Mouse (Mus musculus) retina, postnatal 1 day (tissue): ENCODE results near the gene Poc1b.
A peak's percentile ranks its signal among the peaks of the same experiment; 100 is the strongest.

ENCODE experiments used
- DNase-seq: peaks from one replicate; pipeline ENCODE4 v3.0.0-alpha.2; 2012

Gene Poc1b

DNA sequence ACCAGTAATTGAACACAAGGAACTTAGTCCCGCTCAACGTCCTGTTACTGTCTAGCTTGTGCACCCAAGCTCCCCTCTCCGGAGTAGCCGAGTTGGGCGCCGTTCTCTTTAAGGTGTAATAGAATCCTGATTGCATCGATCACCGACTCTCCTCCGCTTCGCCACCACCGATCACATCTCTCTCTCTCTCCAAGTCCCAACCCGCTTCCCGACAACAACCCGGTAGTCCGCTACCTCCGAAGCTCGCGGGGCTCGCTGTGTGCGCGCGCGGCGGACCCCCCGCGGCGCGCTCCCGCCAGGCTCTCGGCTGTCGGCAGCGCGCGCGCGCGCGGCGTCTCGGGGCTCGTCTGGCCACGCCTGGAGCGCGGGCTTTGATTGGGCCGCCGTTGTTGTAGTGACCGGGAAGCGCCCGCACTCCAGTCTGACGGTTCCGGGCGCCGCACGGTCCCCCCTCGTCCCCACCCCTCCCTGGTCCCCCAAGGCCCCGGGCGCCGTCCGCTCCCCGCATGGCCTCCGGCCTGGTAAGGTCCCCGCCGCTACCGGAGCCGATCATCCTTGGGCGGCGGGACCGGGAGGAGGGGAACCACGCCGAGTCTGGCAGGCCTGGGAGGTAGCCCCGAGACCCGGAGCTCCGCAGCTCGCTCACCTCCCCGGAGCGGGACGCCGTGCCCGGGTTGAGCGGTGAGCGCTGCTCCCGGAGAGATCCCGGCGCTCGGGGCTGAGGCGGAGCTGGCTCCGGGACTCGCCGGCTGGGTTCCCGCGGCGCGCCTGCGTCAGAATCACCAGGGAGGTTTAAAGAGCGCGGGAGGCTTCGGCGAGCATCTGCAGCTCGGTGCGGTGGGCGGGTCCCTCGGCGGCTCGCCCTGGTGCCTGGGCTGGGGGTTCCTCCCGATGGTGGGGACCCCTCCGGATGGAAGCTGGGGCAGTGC, at the start of gene Poc1b:
Poc1b (plus strand) TSS at position 334 of the 929 bp plus-strand sequence.
- DNase-seq = peak; percentile 93

DNA sequence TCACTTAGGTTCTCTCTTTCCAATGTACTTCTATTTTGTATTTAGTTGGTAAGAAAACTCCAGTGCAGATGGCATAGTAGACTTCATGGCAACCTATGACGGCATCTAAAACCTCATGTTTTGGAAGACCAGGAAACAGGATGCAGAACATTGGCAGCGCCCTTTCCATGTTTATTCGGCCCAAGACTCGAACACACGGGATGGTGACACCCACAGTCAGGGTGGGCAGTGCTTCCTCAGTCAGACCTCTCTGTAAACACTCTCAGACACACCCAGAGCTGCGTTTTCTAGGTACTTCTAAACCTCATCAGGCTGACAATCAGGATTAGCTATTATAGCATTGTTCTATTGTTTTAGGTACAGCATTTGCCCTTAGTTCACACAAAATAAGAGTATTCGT, 46.2 kb upstream of the Poc1b start:
- no peak for DNase-seq

DNA sequence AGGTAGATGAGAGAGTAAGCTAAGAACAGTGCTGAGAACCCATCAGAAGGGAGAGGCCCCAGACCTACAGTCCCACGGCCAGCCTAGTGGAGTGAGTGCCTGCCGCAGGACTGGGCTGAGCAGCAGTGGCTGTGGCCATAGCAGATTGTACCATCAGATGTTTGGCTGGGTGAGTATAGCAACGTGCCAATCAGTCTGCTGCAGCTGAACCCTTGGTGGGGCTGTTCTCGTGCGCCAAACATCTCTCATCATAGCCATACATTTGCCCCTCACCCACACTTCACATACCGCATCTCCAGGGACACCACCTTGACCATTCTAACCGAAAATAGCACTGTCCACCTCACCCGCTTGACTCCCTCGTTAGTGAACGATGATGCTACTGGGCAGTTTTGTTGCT, 45.4 kb upstream of the Poc1b start:
- DNase-seq = no peak

DNA sequence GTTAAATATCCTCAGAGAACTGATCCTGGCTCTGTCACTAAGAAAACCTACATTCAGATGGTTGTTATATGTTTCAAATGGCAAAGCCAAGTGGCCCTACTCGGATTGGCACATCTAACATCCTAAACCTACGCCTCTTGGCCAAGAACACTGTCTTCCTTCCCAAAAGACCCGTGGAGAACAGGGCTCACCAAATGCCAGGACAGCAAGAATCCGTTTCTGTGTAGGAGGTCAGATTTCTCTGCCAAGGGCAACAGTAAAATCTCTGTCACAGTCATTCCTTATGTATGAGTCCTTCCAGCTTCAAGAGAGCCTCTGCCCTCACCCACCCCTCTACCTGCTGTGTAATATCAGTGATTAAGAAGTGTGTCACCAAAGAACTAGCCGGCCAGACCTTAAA, 44.3 kb upstream of the Poc1b start:
- no peak for DNase-seq

DNA sequence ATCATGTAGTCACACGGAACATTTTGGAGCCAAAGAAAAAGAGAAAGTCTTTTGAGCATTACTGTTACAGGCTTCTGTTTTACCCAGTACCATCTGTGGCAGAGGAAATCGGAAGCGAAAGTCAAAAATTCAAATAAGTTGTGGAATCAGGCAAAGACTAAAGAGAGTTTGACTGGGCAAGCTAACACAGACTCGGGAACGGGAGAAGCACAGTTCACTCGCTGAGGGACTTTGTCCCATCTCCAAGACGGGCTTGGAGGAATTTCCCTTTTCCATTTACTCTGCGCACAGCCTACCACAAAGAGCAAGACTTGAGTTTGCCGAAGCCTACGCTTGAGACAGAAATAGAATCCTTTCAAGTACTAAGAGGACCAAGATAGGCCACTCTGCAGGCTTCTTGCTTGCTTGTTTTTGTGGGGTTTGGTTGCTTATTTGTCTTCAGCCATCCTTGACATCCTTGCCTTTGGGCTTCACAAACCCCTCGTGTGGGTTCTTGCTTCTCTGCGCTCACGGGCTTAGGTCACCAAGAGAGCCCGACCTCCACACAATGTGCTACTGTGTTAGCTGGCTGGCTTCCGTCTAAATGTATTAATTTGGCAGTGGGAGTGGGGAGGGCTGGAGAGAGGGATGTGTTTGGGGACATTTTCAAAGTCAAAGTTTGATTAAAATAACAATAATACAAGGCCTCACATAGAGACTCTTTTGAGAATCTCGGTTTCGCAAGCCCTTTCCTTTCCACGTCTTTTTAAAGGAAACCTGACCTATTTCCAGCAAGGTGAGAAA, 30.5 kb upstream of the Poc1b start:
- no peak for DNase-seq

DNA sequence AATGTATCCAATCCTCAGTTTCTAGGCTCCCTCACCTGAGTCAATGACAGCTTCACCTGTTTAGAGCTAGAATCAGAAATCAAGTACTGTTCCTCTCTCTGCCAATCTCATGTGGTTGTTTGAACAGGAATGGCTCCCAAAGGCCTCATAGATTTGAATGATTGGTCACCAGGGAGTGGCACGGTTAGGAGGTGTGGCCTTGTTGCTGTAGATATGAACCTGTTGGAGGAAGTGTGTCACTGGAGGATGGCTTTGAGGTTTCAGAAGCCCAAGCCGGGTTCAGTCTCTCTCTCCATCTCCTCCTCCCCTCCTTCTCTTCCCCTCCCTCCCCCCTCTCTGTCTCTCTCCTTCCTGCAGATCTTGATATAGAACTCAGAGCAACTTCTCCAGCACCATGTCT, 28.2 kb upstream of the Poc1b start:
- no peak for DNase-seq

DNA sequence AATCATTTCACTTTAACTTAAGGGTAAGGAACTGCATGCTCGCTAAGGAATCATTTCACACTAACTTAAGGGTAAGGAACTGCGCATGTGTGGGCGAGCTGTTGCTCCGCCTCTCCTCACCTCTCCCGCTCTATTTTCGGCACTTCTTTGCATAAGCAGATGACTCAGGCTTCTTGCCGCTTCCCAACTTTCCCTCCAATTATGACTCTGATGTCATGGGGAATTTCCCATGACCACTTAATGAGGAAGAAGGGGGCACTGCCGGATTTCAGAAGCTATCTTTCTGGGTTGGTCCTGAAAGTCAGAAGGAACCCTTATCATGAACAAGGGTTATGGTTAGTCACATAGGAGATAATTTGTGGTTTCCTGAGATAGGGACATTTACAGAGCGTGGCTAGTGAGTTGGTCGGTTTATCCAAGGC, 25.3 kb upstream of the Poc1b start:
- DNase-seq = no peak

DNA sequence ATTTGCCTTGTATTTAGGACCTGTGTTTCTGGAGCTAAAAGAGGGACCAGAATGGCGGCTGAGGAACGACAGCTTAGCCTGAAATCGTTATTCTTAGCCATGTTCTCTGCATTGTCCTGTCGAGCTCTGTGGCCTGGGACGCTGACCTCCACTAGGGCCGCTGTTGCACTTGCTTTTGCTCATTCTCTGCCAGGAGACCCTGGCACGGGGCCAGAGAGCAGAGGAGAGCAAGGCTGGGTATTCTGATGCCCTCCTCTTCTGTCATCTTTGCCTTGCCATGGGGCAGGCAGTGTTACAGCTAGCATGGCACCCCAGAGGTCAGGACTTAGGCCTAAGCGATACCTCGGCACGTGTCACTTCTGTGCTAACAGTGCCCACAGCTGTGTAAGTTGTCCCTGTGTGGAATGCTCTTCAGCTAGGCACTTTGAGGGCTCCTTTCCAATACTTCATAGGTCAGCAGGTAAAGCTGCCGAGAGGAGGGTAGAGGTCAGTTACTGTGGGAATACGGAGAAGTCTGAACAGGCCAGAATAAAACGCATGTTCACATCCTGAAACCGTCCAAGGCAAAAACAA, 23.3 kb upstream of the Poc1b start:
- DNase-seq = peak; percentile 45

DNA sequence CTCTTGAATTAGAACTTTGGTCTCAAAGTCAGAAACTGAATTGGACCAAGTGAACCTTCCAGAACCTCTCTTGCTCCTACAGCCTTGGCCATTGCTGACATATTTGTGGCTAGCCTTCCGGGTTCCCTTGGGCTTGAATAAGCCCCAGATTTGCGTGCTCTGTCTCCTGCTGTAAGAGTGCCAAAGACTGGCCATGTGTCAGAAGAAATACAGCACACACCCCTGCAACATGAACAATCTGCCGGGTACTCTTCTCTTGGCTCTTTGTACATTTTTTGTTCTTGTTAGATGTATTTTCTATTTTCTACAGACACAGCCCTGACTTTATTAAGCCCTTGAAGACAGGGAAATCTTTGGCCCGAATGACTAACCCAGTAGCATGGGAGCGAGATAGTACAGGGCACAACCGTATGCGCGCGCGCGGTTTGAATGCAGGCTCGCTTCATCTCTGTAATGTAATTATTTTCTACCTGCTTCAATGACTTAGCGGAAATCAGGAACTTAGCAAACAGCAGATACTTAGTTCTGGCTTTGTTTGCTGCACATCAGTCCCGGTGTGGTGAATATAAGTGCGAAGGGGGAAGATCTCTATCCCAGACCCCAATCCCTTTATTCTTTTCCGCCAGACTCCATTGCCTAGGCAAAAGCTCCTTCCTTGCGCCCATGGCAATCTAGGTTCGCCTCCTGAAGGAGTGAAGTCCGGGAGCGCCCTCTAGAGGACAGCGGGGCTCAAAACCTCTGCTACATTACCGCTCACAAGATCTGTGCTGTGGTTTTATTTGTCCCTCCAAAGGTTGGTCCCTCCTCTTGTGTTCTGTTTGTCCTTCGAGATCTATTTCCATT, 22.2 kb upstream of the Poc1b start:
- DNase-seq = peak; percentile 91

DNA sequence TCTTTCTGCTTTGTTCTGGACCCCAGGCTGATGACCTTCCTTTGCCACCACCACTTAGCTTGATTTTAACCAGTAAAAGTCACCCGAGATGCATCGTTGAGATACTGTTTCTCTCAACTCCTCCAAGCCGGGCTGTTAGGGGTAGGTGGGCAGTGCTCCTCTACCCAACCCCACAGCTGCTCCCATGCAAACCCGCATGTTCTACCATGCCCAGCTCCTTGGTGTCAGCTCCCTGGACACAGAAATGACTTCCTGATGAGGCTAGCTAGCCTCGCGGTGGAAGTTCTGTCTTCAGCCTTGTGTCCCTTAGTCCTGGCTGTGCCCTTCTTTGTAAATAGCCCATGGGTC, 21.6 kb upstream of the Poc1b start:
- DNase-seq = no peak

DNA sequence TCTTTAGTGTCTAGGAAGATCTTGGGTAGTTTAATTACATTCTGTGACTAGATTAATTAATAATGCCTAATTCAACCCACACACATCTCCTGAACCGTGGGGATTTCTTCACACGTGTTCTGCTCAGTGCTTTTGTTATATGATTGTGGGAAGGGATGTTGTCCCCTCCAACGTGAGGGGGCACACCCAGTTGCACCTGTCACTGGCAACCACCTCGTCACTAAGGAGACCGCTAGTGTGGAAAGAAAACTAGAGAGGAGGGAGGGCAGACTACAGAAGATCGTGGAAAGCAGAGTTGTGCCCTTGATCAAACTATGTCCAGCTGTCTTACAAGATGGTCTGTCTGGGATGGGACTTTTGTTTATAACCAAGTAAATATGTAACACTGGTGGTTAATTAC, 20.8 kb upstream of the Poc1b start:
- no peak for DNase-seq

DNA sequence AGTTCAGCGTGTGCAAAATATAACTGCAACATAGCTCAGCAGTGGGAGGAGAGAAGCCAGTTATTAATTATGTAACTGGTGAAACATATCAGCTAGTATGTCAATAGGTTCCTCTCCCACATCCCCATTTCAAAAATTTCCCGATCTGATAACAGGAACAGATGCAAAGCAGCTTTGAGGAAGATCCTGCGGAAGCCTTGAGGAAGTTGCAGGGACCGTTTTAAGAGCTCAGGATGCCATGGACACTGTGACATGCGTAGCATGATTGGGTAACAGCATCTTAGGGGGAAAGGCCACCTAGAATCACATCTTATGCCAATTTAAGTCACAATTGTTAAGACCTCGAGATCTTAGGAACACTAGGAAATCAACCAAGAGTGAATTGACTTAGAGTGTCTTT, 16.9 kb upstream of the Poc1b start:
- DNase-seq = no peak

DNA sequence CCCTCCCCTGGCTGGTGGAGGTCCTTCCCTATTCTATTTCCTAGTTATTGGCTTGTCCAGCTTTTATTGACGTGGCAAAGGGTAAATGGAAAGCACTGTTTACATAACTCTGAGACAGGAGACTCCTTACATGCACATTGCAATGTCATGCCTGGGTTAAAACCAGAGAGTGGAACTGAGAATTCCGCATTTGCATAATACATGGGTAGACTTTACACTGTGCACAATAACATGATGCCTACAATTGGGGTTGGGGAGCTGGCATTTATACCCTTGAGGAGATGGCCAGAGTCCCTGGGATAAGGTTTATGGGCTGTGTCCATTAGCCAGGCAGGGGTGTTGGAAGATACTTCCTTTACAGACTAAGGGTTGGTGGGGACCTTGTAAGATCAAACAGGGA, 13.5 kb upstream of the Poc1b start:
- DNase-seq = no peak

DNA sequence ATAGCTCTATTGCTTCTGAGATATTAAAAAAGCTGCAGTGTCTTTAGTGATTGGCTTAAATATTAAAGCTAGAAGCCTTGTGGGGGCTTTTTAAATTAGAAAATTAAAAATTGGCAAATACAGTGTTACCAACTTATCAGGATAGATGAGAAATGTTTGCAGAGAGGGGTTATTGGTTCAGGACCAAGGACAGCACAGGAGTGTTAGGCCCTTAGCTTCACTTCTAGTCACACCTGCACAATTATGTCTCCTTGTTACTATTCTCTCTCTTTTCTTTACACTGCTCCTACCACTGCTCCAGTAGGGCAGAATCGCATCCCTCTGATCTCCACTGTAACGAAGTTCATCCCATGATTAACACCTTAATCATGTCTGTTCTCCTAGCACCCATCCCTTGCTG, 11.7 kb upstream of the Poc1b start:
- no peak for DNase-seq

DNA sequence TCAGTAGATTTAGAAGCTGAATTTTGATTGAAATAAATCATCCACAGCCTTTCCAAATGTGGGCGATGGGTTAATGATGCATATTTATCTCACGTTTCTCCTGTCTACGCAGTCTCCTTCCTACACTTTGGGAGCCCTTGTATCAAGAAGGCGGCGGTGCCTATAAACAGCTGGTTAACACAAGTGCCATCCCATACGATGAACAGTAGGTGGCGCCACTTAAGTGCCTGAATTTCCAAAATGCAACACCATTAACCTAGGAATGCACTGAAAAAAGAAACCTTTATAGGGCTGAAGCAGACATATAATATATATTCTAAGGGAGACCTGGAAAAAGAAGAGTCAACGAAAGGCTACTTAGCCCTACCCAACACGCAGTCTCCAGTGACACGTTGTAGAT, 9.5 kb upstream of the Poc1b start:
- DNase-seq = peak; percentile 64

DNA sequence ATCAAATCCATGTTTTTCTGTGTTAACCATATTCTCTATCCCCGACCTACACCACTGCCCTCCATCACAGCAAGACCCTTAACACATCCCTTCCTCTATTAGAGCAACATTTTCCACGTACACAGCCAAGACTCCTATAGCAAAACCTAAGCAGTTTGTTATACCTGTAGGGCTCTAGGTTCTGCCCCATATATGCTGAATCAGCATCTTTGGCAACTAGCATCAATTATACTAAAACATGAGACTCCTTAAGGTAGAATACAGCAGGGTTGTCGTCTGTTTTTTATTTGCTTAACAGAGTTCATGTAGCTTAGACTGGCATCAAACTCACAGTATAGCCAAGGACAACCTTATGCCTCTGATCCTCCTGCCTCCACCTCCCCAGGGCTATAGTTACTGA, 1.3 kb upstream of the Poc1b start:
- DNase-seq = no peak

DNA sequence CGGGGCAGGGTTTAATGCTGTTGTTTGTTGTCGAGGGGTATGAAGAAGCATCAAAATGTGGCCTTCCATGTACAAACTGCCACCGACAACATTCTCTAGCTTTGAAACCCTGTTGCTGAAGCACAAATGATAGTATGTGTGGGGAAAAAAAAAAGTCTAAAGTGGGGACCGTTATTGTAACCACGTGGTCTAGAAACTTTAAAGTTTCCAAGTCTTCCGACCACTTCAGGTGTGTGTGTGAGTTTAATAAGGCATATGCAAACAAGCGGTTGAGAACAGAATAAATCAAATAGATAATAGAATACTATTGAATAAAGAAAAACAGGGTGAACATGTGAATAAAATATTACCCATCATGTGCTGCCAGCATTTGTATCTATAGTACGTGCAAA, 529 bp upstream of the Poc1b start:
- DNase-seq = no peak

DNA sequence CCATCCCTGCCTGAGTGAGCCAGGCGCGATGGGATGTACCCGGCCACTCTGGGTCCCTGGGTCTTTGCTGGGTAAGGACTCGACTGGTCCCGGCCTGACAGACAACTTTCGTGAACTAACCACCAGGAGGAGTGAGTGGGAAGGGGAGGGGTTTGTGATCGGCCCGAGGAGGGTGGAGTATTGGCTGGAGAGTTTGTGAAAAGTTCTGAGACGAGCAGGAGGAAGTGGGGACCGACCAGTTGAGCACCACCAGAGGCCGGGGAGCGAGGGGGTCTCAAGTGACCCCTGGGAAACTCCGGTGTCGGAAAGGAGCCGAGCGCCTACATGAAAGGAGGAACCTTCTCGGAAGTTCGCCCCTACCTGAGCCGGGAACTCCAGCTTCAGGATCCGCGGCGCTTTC, 1.1 kb downstream of the Poc1b start, which contains the start of gene Galnt4:
Galnt4 (plus strand) TSS at position 196 of the 400 bp plus-strand sequence.
- DNase-seq = peak; percentile 88

DNA sequence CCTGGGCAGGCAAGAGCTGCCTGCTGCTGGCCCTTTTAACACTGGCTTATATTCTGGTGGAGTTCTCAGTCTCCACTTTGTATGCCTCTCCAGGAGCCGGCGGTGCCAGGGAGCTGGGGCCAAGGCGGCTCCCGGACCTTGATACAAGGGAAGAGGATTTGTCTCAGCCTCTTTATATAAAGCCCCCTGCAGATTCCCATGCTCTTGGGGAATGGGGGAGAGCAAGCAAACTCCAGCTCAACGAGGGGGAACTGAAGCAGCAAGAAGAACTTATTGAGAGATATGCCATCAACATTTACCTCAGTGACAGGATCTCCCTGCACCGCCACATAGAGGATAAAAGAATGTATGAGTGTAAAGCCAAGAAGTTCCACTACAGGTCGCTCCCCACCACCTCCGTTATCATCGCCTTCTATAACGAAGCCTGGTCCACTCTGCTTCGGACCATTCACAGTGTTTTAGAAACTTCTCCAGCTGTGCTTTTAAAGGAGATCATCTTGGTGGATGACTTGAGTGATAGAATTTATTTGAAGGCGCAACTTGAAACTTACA, 1.7 kb downstream of the Poc1b start:
- DNase-seq = no peak

DNA sequence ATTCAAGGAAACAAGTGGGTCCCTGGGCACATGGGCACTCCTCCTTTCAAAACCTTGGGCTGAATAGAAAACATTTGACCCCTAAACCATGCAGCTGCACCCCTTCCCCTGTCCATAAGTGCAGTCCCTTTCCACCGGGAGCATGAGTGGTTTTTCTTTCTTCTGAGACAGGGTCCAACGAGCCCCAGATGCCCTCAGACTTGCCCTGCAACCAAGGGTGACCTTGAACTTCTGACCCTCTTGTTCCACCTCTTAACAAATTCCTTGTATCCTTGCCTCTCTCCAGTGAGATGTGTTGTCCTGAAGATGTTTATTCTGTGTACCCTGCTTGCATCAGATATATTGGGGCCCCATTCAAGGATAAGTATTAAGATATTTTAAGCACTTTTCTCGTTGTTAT, 6.7 kb downstream of the Poc1b start:
- no peak for DNase-seq

DNA sequence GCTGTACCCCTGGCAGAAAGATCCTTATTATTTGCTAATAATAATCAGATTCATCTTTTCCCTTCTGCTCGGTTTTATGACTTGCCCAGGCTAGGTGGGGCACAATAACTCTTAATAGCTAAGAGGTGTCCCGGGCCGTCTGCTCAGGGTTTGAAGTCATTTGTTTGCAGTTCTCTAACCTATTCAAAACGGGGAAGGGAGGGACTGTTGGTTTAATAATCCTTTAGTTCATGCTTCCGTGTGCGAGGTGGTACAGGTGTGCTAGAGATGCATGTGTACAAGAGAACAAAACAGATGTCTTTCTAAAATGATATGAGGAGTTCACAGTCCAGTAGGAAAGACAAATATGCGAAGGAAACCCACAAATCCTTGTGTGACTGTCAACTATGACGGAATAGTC, 7.5 kb downstream of the Poc1b start:
- no peak for DNase-seq

DNA sequence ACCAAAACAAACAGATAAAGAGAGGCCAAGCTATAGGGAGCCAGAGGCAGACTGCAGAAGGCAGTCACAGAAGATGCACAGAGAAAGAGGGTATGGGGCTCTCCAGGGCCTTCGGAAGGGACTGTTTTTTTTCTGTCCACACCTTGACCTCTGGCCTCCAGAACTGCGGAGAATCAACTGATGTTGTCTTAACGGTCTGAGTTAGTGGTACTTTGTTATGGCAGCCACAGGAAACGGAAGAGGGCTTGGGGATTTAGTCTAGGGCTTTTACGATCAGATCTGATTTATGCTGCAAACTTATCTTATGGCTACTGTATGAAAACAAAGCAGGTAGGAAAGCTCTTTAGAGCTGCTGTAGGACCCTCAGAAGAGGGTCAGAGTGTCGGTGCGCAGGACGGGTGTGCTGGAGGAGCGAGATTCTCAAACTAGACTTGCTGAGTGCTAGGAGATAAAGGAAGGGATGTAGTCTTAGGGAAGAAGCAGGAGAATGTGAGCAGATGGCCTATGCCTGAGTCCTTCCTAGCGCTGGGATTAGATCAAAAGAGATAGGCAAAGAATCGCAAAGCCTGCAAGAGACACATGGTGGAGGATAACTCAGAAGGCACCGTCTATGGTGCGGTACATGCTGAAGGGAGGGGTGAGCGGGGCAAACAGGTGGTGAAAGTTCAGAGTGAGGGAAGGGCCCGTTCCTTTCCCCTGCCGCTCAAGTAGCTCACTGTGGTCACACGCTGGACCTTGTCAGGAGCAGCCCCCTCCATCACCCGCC, 8.8 kb downstream of the Poc1b start:
- DNase-seq = peak; percentile 56
